Mouse (Mus musculus) spleen, adult 18-20 months (tissue): ENCODE results near the gene Sco2.

Experiments
- DNase-seq, 2 experiments: peaks; one replicate each; pipeline ENCODE4 v3.0.0; 2022; ENCODE audit warnings: mixed read lengths in 2 of 2

The Sco2 gene

GRCm38 (mm10) chr15:89373762-89374248, at the start of gene Sco2:
Gene Sco2 (minus strand): TSS chr15:89373846.
- DNase-seq, result peak; percentile 81 to 96

GRCm38 (mm10) chr15:89421938-89422337, 48.3 kb upstream of the Sco2 start:
- DNase-seq, result no peak

GRCm38 (mm10) chr15:89415282-89415681, 41.6 kb upstream of the Sco2 start:
- DNase-seq, result no peak

GRCm38 (mm10) chr15:89410118-89410517, 36.5 kb upstream of the Sco2 start, which contains the start of gene Syce3:
Gene Syce3 (minus strand): TSS chr15:89410503.
- no peak for DNase-seq

- no peak for DNase-seq
Observed at GRCm38 (mm10) chr15:89406691-89407090, 33.0 kb upstream of the Sco2 start.

GRCm38 (mm10) chr15:89404831-89405623, 31.4 kb upstream of the Sco2 start:
- DNase-seq, result no peak

- no peak for DNase-seq
Observed at GRCm38 (mm10) chr15:89402471-89402870, 28.8 kb upstream of the Sco2 start.

GRCm38 (mm10) chr15:89399716-89400115, 26.1 kb upstream of the Sco2 start:
- DNase-seq, result no peak

- DNase-seq, result no peak
Observed at GRCm38 (mm10) chr15:89398146-89398545, 24.5 kb upstream of the Sco2 start.

GRCm38 (mm10) chr15:89396883-89397282, 23.2 kb upstream of the Sco2 start:
- DNase-seq, result no peak

- no peak for DNase-seq
Observed at GRCm38 (mm10) chr15:89390081-89390480, 16.4 kb upstream of the Sco2 start.

GRCm38 (mm10) chr15:89387127-89387526, 13.5 kb upstream of the Sco2 start:
- DNase-seq, result no peak

- no peak for DNase-seq
Observed at GRCm38 (mm10) chr15:89384617-89385016, 11.0 kb upstream of the Sco2 start, which contains the start of gene Klhdc7b. Gene Klhdc7b (plus strand): TSS chr15:89384917.

- DNase-seq, result no peak
Observed at GRCm38 (mm10) chr15:89379429-89379828, 5.8 kb upstream of the Sco2 start.

GRCm38 (mm10) chr15:89378831-89379401, 5.3 kb upstream of the Sco2 start, which contains the start of gene Odf3b:
Gene Odf3b (minus strand): TSS chr15:89379282.
- DNase-seq, result no peak

- DNase-seq, result no peak
Observed at GRCm38 (mm10) chr15:89377938-89378828, 4.5 kb upstream of the Sco2 start.

- DNase-seq, result no peak
Observed at GRCm38 (mm10) chr15:89377362-89377761, 3.7 kb upstream of the Sco2 start.

GRCm38 (mm10) chr15:89376957-89377356, 3.3 kb upstream of the Sco2 start, which contains the start of gene Tymp:
Gene Tymp (minus strand): TSS chr15:89377039.
- no peak for DNase-seq

- no peak for DNase-seq
Observed at GRCm38 (mm10) chr15:89376040-89376439, 2.4 kb upstream of the Sco2 start.

- no peak for DNase-seq
Observed at GRCm38 (mm10) chr15:89374801-89375534, 1.3 kb upstream of the Sco2 start.

GRCm38 (mm10) chr15:89374340-89374739, 694 bp upstream of the Sco2 start:
- DNase-seq, result no peak
